Mouse (Mus musculus) kidney, postnatal 10 days (tissue): ENCODE measurements around the gene Dcaf8.
"Not testable (repeated sequence)": the region's sequence is repeated elsewhere in the genome, so short reads cannot be mapped to it uniquely, and the experiment has no call there.

Experiments used
- DNase-seq: peaks from one replicate; pipeline ENCODE4 v3.0.0; 2021; ENCODE audit warnings: mixed read lengths

The Dcaf8 gene

DNA sequence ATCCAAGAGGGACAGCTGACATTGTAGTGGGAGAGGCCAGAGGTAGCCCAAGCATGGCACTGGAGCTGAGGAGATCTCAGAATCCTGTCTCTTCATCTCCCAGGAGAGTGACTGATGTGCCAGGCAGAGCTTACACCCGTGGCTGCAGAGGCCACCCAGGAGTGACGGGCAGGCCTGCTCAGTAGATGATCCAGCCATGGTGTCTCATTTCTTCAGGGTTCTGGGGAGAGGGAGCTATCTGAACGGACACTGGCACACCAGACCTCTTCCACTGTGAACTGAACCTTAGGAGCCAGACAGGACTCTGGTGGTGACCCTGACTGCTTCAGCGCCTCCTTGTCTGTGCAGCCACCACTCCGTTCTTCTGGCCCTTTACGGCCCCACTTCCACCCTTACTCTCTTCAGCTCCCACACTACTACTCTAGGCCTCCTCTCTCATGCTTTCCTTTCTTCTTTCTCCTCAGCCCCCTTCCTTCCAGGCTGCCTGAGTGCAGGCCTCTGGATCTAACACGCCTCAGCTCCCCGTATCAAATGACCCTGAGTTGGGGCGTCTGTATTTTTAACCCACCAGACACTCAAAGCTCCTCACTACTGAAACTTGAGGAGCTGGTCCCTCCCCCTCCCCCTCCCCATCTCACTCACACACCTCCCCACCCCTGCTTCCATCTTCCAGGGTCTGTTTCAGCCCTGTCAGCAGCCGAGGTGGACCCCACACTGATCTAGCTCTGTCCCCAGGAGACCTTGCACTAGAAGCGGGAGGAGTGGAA is 73.6 kb downstream of the Dcaf8 start:
- no peak for DNase-seq

DNA sequence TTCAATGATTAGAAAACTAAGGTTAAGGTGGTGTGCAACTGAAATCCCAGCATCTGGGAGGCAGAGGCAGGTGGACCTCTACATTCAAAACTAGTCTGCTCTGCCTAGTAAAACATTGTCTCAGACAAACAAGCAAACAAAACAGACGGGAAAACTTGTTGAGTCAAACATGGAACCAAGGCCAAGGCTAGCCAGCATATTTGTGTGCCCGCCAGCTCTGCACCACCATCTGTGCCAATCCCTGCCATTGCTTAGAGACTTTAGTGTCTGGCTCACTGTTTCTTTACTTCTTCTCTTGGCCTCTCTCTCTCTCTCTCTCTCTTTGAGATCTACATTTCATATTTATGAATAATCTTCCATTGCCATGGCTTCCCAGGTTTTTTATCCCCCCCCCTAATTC is 80.3 kb downstream of the Dcaf8 start:
- no peak for DNase-seq

DNA sequence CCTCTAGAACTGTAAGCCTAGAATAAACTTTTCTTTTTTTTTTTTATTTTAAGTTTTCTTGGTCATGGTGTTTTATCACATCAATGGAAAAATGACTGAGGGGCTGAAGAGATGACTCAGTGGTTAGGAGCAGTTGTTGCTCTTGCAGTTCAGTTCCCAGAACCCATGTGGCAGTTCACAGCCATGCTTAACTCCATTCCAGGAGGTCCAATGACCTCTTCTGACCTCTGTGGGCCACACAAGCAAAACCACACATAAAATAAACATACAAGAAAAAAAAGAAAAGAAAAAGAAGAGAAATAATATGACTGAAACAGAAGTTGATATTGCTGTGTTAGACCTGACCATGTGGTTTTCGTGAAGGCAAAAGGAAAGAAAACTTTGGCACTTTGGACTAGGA is 81.3 kb downstream of the Dcaf8 start:
- no peak for DNase-seq

DNA sequence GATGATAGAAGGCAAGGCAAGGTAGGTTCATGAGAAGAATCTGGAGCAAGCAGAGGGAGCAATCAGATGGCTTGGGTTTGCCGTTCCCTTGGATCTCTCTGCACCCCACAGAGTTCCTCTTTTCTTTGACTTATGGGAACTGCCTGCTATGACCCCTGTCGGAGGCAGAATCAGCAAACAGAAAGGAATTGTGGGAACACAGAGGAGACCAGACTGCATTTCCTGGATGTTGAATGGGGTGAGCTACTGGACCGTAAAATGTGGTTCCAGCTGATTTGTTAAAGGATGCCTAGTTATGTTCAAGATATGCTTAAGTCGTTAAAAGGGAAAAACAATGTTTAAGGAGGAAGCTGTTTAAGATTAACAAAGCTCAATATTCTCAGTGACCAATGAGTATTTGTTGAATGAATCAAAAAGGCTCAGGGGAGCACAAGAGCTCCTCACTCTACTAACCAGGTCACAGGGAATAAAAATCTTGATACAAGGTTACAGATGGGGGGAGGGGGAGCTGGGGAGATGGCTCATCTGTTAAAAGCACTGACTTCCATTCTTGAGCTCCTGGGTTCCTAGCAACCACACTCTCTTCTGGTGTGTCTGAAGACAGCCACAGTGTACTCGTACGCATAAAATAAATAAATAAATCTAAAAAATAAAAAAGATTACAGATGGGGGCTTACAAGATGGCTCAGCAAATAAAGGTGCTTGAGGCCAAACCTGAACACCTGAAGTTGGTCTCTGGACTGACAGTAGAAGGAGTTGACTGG is 93.2 kb downstream of the Dcaf8 start:
- DNase-seq: peak; percentile 35

DNA sequence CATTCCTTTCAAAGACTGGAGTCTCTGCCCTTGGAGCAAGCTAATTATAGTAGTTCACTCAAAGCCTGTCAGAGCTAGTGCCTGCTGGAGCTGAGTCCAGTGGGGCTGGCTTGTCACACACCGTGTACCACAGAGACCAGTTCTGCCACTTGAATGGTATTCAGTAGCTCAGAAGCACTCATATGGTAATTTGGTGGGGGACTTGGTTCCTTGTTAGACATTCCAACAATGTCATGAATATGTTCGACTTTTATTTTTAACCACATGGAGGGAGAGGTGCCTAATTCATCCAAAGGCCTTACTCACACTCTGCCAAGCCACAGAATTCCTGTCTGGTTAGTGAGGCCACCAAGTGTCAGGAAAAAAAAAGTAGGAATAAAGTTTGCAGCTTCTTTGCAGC is 94.5 kb downstream of the Dcaf8 start:
- DNase-seq: peak; percentile 70

DNA sequence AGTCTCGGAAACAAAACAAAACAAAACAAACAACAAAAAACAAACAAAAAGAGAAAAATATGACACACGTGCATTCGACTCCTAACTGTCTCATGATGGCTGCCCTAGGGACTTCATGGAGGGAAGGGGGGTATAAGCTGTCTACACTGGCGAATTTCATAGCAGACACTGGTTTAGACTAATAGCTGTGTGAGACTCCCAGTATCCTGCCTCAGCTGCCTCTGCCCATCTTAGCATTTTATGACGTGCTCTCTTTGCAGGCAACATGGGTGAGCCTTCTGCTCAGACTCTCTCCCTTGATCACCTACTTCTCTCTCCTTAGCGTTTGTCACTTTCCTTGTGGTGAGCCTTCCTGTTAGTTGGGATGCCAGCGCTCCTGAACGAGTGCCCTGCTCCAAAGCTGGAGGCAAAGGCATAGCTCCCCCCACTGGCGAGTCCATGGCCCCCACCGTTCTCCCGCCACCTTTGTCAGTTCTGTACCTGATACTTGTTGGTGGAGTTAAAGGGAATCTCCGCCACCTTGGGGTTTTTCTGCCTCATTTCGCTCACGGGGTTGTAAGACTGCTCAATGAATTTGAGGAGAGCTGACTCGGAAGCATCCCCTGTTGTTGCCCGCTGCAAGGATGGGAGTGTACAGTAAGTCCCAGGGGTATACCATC is 95.8 kb downstream of the Dcaf8 start:
- DNase-seq: peak; percentile 58

DNA sequence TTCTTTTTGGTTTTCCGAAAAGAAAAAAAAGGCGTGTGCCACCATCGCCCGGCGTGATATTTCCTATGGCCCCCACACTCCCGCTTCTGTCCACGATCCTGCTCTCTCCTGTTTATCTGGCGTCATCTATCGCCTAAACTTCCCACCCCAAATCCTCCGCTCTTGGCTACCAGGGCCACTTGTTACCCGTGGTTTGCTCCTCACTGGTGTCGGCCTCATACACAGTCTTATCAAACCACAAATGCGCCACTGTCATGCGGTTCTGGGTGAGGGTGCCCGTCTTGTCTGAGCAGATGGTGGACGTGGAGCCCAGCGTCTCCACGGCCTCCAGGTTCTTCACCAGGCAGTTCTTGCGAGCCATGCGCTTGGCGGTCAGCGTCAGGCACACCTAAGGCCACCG is 96.8 kb downstream of the Dcaf8 start:
- not testable (repeated sequence) for DNase-seq
